Mouse (Mus musculus) ES-Bruce4 (cell line): ENCODE data around the gene Dnase2b.

Experiments used
- CTCF ChIP-seq: IDR thresholded peaks from one replicate; pipeline ENCODE4 v1.8.1; 2011; ENCODE audit warnings: low read depth, low read length
- EP300 ChIP-seq: IDR thresholded peaks from 2 replicates; pipeline ENCODE4 v1.6.1; 2011; ENCODE audit warnings: low read depth, low read length; ENCODE audit not compliant: insufficient read depth
- POLR2A ChIP-seq: IDR thresholded peaks from one replicate; pipeline ENCODE4 v1.8.1; 2011; ENCODE audit warnings: low read length; ENCODE audit not compliant: insufficient read depth

DNA sequence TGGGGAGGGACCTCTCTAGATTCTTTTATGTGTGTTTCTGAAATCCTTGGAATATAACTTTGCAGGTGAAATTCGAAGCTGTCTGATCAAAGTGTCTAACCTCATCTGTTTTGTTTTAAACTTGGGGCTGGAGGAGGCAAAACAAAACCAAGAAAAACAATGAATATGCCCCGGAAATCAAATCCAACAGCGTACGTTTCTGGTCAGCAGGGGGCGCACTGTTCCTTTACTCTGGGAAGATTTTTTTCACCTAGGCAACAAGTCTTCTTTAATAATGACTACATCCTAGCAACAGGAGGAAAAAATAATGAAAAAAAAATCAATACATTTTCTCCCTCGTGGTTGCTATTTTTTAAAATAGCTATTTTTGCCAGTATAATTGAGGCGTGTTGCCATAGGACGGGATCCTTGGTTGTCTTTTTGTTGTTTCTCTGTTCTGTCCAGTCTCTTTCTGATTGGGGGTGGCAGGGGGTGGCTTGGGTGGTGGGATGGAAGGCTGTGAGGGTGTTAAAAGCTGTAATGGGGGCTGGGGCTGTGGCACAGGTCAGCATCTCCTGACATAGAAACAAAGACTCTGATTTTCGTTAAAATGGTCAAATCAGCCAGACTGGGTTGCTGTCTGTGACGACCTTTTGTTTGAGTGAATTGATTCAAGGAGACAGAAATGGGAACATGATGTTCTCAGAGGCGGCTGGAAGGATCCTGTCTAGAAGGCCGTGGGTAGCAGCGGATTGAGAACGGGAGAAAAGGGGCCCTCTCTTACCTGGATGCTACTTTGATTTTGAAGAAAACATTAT lies 50.9 kb downstream of the Dnase2b start:
- TF ChIP-seq POLR2A = no peak
- TF ChIP-seq CTCF = peak; percentile 18
- no peak for TF ChIP-seq EP300
